Mouse (Mus musculus) monocyte, adult 2 months (primary cell): ENCODE measurements around the gene Bcl7b.
"Not testable (repeated sequence)": the region's sequence is repeated elsewhere in the genome, so short reads cannot be mapped to it uniquely, and the experiment has no call there.

Experiments used
- DNase-seq, 2 experiments: peaks; one replicate each; pipeline ENCODE4 v3.0.0; 2022; ENCODE audit warnings: low spot score in 2 of 2, low read depth in 1 of 2

Gene Bcl7b

GRCm38 (mm10) chr5:135202763-135203162 is 34.7 kb downstream of the Bcl7b start:
- no peak for DNase-seq

GRCm38 (mm10) chr5:135208197-135208596 is 40.1 kb downstream of the Bcl7b start:
- DNase-seq: no peak

GRCm38 (mm10) chr5:135216871-135217270 is 48.8 kb downstream of the Bcl7b start:
- no peak for DNase-seq

GRCm38 (mm10) chr5:135220941-135221340 is 52.9 kb downstream of the Bcl7b start:
- DNase-seq: no peak

- no peak for DNase-seq
Measured at GRCm38 (mm10) chr5:135222066-135222465, 54.0 kb downstream of the Bcl7b start.

GRCm38 (mm10) chr5:135224169-135224568 is 56.1 kb downstream of the Bcl7b start:
- no peak for DNase-seq

GRCm38 (mm10) chr5:135225879-135226278 is 57.8 kb downstream of the Bcl7b start:
- DNase-seq: not testable (repeated sequence)

- DNase-seq: no peak
Measured at GRCm38 (mm10) chr5:135230186-135230585, 62.1 kb downstream of the Bcl7b start.
